Mouse (Mus musculus): ENCODE results near the gene Slc22a17.

The Slc22a17 gene

GRCm38 (mm10) chr14:54939434-54940175, 26.7 kb upstream of the Slc22a17 start:
- ATAC-seq (ENCODE audit: low TSS enrichment): peak; percentile 50

DNA sequence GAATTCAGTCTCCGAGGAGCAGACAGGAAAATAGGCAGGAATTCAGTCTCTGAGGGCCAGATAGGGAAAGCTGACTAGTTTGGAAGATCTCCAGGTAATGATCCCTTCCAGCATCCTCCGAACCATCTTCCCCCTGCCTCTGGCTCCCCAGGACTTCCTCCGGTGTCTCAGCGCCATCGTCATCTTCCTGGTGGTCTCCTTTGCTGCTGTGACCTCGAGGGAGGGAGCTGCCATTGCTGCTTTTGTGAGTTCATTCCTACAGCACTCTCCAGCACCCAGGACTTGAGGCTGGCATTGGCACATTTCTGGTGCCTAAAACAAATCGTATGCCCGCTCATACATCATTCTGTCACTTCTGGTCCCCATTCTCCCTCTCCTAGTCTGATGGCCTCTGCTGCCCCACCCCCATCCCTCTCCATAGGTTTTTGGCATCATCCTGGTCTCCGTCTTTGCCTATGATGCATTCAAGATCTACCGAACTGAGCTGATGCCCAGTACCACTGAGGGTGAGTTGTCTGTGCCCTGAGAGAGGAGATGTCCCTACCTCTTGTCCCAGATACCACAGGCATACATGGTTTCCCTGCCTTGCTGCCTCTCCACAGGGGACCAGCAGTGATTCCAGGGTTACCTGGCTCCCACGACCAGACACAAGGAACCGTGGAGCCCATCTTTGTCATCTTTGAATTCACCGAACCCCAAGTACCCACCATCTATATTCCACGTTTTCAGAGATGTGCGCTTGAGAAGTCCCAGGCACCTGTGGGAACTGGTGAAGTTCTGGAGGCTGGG, 25.7 kb upstream of the Slc22a17 start:
- ATAC-seq (ENCODE audit: low TSS enrichment): no peak

GRCm38 (mm10) chr14:54937361-54938182, 24.6 kb upstream of the Slc22a17 start:
- ATAC-seq (ENCODE audit: low TSS enrichment): no peak

GRCm38 (mm10) chr14:54936831-54937160, 23.9 kb upstream of the Slc22a17 start:
- no peak for ATAC-seq (ENCODE audit: low TSS enrichment)

DNA sequence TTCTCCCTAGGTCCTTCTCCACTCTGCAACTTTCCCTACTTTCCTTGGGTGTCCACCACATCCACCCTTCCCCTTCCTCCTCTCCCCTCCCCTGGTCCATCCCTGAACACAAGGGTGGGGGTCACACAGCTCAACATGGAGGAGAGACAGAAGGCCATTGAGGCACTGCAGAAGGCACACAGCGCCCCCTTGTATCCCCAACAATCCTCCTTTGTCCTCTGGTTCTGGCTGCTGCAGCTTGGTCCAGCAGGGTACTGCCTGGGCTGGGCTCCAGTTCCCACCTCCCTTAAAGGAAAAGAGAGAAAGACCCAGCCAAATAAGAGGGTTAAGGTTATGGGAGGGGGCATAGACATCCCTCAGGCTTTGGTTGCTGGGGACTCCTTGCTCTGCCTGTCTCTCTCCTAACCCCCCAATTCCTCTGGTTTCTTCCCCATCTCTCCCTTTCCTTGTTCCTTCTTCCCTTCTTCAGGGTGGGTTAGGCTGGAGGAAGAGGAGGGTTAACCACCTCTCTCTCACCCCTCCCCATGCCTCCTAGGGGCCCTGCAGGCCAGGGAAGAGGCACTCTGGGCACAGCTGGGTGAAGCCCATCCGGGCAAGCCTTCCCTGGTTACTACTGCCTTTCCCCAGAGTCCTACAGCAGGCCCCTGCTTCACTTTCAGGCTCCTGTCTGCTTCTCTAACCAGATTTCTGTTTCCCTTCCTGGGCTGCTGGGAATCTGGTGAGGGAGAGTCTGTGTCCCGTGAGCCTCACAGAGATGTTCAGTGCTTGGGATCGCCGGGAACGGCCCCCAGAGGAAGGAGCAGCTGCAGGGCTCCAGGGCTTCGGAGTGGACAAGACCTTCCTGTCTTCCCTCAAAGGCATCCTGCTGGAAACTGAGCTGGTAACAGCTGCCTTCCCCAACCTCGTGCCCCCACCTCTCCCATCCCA, 23.2 kb upstream of the Slc22a17 start, which contains the start of gene Cmtm5:
TSS of gene Cmtm5 (plus strand) at position 358 of the 927 bp plus-strand sequence.
- peak; percentile 88 for ATAC-seq (ENCODE audit: low TSS enrichment)

GRCm38 (mm10) chr14:54932645-54933150, 19.8 kb upstream of the Slc22a17 start, which contains the start of gene Il25:
Gene Il25 (plus strand): TSS chr14:54932695.
- ATAC-seq (ENCODE audit: low TSS enrichment): no peak

- no peak for ATAC-seq (ENCODE audit: low TSS enrichment)
Observed at GRCm38 (mm10) chr14:54930431-54930830, 17.5 kb upstream of the Slc22a17 start.

DNA sequence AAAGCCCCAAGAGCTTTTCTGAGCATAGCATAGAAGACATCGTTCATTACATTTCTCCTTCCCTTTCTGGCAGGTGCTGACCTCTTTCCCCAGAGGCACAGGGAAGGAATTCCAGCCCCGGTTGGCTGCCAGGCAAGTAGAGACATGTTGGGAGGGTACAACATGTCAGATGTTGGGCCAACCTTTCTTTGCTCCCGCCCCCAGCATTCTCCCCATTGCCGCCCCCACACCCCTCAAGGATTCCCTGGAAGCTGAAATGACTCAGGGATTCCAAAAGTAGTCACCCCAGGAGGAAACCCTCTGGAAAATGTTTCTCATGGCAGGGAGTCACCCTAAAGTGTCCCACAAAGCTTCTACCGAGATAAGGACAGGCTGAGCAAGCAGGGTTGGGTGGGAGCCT, 16.9 kb upstream of the Slc22a17 start:
- ATAC-seq (ENCODE audit: low TSS enrichment): no peak

DNA sequence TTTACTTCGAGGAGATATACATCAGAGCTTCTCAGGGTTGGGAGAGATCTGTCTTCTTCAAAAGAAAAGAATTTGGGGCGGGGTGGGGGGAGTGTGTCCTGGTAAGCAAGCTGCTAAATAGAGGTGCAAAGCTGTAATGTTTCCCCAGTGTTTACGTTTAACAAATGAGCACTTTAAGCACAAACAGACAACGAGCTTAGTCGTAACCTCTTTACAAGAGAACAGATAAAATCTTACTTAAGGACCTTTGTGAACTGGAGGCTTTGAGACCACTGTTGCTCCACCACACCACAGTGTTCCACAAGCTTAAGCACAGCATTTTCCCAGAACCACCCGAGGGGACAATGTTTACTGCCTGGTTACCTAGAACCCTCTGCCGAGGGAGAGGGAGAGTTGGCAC, 14.4 kb upstream of the Slc22a17 start:
- no peak for ATAC-seq (ENCODE audit: low TSS enrichment)

GRCm38 (mm10) chr14:54926401-54927158, 13.6 kb upstream of the Slc22a17 start:
- peak; percentile 34 for ATAC-seq (ENCODE audit: low TSS enrichment)

GRCm38 (mm10) chr14:54925349-54926342, 12.7 kb upstream of the Slc22a17 start, which contains the start of gene Efs:
Gene Efs (minus strand): TSS chr14:54926126.
- peak; percentile 40 for ATAC-seq (ENCODE audit: low TSS enrichment)

DNA sequence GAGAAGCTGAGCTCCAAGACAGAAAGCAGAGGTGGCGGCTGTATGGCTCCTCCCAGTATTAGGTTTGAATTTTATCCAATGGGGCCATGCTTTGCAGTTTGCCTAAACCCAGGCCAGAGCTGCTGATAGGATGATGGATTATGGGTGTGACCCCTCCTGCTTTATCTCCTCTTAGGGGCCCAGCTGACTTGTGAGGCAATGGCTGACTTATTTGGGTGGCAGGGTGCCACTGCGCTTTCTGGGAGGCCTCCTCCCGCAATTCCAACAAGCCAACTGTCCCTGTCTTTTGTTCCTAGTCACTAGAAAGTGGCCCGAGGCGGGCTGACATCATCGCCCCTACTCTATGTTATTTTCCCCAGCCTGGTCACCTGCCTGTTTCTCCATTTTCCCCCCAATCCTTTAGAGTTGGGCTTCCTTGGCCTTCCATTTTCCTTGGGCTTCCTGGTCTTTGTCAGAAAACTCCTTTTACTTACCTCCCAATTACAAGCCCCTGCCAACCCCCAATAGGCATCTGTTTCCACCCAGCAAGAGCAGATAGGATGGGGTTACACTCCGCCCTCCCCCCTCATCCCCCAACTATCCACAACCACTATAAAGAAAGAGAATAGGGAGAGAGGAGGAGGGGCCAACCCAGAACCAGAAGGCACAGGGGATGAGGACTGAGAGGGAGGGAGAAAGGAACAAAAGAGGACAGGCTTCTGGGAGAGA, 11.9 kb upstream of the Slc22a17 start:
- ATAC-seq (ENCODE audit: low TSS enrichment): no peak

DNA sequence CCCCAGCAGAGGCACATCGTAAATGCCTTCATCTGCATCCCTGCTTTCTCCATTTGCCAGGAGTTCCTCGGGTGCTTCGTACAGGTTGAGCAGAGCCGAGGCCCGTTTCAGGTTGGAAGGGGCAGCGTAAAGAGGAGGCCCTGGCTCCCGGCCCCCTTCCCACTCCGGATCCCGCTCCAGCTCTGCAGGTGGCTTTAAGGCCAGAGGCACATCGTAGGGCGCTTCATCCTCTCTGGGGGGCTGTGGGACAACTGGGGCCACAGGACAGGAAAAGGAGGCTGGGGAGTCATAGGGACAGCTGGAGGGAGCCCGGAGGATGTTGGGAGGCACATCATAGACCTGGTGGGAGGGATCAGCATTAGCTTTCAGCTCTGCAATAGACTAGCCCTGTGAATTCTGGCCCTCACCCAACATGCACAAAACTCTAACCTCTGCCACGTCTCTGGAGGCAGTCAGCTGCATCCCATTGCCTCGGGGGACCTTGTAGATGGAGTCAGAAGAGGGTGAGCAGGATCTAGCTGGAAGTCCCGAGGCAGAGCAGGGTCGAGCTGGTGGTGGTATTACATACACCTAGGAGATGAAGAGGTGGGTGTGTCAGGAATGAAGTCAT, 7.2 kb upstream of the Slc22a17 start:
- ATAC-seq (ENCODE audit: low TSS enrichment): no peak

- ATAC-seq (ENCODE audit: low TSS enrichment): peak; percentile 21
Observed at GRCm38 (mm10) chr14:54913343-54913742, 411 bp upstream of the Slc22a17 start.

DNA sequence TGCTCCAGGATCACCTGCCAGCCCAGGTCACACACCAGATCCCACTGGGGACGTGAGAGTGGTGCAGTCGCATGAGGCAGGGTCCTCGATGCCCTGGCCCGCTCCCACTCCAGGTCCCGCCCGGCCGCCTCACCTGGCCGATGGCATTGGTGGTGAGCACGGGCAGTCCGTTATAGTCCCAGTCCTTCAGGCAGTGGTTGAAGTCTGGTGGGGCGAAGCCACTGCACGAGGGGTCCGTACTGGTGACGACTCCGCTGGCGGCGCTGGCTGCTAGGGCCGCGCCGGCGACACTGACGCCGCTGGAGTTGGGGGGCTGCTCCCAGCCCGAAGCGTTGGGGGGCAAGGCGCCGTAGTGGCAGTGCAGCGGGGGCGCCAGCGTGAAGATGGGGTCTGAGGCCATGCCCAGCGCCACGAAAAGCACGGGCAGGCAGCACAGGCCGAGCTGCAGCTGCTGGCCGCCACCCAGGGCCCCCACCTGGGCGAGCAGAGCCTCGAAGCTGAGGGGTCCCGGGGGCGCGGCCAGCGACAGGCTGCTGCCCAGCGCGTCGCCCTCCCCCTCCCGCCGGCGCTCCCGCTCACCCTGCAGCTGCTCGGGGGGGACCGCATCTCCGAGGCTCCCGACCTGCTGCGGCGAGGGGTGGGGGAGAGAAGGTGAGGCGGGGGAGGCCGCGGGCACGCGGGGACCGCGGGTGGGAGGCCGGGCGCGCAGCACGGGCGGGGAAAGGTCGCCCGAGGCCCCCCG, 652 bp downstream of the Slc22a17 start:
- peak; percentile 15; the same call in 1 of the 2 replicates for ATAC-seq (ENCODE audit: low TSS enrichment)

DNA sequence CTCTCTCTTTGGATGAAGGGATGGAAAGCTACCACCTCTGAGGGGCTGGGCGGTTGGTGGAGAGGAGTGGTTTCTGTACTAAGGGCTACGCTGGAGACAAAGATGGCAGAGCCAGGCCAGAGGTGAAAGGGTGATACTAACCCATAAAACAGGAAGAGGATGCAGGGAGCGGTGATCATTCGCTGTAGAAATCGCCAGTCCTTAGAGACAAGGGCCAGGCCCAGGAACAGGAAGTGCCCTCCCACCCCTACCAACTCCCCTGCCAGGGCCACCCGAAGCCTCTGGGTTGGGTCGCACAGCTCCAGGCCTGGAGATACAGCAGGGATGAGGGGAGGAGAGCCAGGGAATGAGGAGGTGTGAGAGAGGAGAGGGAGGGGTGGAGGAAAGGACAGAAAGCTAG, 4.2 kb downstream of the Slc22a17 start:
- ATAC-seq (ENCODE audit: low TSS enrichment): no peak

GRCm38 (mm10) chr14:54903641-54904040, 9.3 kb downstream of the Slc22a17 start:
- no peak for ATAC-seq (ENCODE audit: low TSS enrichment)

All from frontal cortex, adult (tissue).